In genomic region chr14:110663231-110663630, GRCm38 (mm10) we compare ENCODE assay signal across 18 mouse cellular contexts.
"Had no signal": no experiment of that assay in that cellular context is flagged by ENCODE, and none has a peak within 500 bp of the region (broad histone marks: within the 10 kb centered on the region; RNA-seq: fewer than 3 reads in every experiment).

No protein-coding gene starts in this region.

- DNase-seq: lung, postnatal 36 days; midbrain, embryonic 14.5 days; retina, postnatal 1 day; right cerebral cortex, adult 18-20 months; right cerebral cortex, postnatal 25 days; right cerebral cortex, postnatal 4 days; spleen, adult 18-20 months; thymus, adult 18-20 months; thymus, postnatal 14 days; thymus, postnatal 36 days had no signal

- H3K4me1 ChIP-seq: liver, embryonic 12.5 days; midbrain, embryonic 10.5 days; midbrain, embryonic 12.5 days; neural tube, embryonic 13.5 days; neural tube, embryonic 15.5 days had no signal

- H3K4me2 ChIP-seq: liver, embryonic 12.5 days; midbrain, embryonic 12.5 days; neural tube, embryonic 13.5 days; neural tube, embryonic 15.5 days had no signal

- H3K36me3 ChIP-seq: liver, embryonic 12.5 days; midbrain, embryonic 10.5 days; midbrain, embryonic 12.5 days; neural tube, embryonic 13.5 days; neural tube, embryonic 15.5 days had no signal

- H3K27ac ChIP-seq: liver, embryonic 12.5 days; liver, embryonic 14.5 days; midbrain, embryonic 10.5 days; midbrain, embryonic 12.5 days; neural tube, embryonic 13.5 days; neural tube, embryonic 15.5 days had no signal

- H3K4me3 ChIP-seq: liver, embryonic 12.5 days; midbrain, embryonic 10.5 days; midbrain, embryonic 12.5 days; myocyte; neural tube, embryonic 13.5 days; neural tube, embryonic 15.5 days had no signal

- H3K9ac ChIP-seq: liver, embryonic 12.5 days; liver, embryonic 14.5 days; midbrain, embryonic 12.5 days; neural tube, embryonic 13.5 days; neural tube, embryonic 15.5 days had no signal

- H3K27me3 ChIP-seq: liver, embryonic 12.5 days; midbrain, embryonic 12.5 days; neural tube, embryonic 13.5 days; neural tube, embryonic 15.5 days had no signal

- H3K9me3 ChIP-seq: liver, embryonic 12.5 days; midbrain, embryonic 10.5 days; midbrain, embryonic 12.5 days; neural tube, embryonic 13.5 days; neural tube, embryonic 15.5 days had no signal

- ATAC-seq: liver, embryonic 12.5 days; midbrain, embryonic 16.5 days had no signal
